Mouse (Mus musculus): ENCODE measurements around the gene Olfr324.

Olfr324 gene

GRCm38 (mm10) chr11:58594814-58595213 lies at the start of gene Olfr324:
Olfr324 (plus strand) TSS chr11:58595114.
- DNase-seq: no peak

GRCm38 (mm10) chr11:58546322-58546721 lies 48.6 kb upstream of the Olfr324 start, which contains the start of gene Olfr329-ps:
Olfr329-ps (minus strand) TSS chr11:58546422.
- no peak for DNase-seq

GRCm38 (mm10) chr11:58555536-58555935 lies 39.4 kb upstream of the Olfr324 start, which contains the start of gene Olfr328:
Olfr328 (minus strand) TSS chr11:58555636.
- DNase-seq: no peak

- no peak for DNase-seq
Observed at GRCm38 (mm10) chr11:58570405-58570804, 24.5 kb upstream of the Olfr324 start, which contains the start of gene Olfr224. Olfr224 (minus strand) TSS chr11:58570553.

- no peak for DNase-seq
Observed at GRCm38 (mm10) chr11:58577430-58577829, 17.5 kb upstream of the Olfr324 start, which contains the start of gene Olfr325. Olfr325 (plus strand) TSS chr11:58577730.

- no peak for DNase-seq
Observed at GRCm38 (mm10) chr11:58578636-58579035, 16.3 kb upstream of the Olfr324 start.

- peak; percentile 3 for DNase-seq
Observed at GRCm38 (mm10) chr11:58587898-58588348, 7.0 kb upstream of the Olfr324 start.

GRCm38 (mm10) chr11:58588620-58589250 lies 6.2 kb upstream of the Olfr324 start:
- DNase-seq: no peak

GRCm38 (mm10) chr11:58597837-58598236 lies 2.9 kb downstream of the Olfr324 start:
- no peak for DNase-seq

- no peak for DNase-seq
Observed at GRCm38 (mm10) chr11:58602062-58602461, 7.1 kb downstream of the Olfr324 start.

GRCm38 (mm10) chr11:58602800-58603560 lies 8.1 kb downstream of the Olfr324 start:
- DNase-seq: no peak

- no peak for DNase-seq
Observed at GRCm38 (mm10) chr11:58604688-58605087, 9.8 kb downstream of the Olfr324 start.

- DNase-seq: no peak
Observed at GRCm38 (mm10) chr11:58605228-58605627, 10.3 kb downstream of the Olfr324 start.

GRCm38 (mm10) chr11:58606177-58606919 lies 11.4 kb downstream of the Olfr324 start:
- no peak for DNase-seq

GRCm38 (mm10) chr11:58607030-58607429 lies 12.1 kb downstream of the Olfr324 start:
- no peak for DNase-seq

- no peak for DNase-seq
Observed at GRCm38 (mm10) chr11:58613359-58613758, 18.4 kb downstream of the Olfr324 start.

GRCm38 (mm10) chr11:58614526-58614925 lies 19.6 kb downstream of the Olfr324 start:
- no peak for DNase-seq

GRCm38 (mm10) chr11:58615975-58616374 lies 21.1 kb downstream of the Olfr324 start, which contains the start of gene 2210407C18Rik:
2210407C18Rik (minus strand) TSS chr11:58616075.
- no peak for DNase-seq

- DNase-seq: no peak
Observed at GRCm38 (mm10) chr11:58618369-58618768, 23.5 kb downstream of the Olfr324 start.

GRCm38 (mm10) chr11:58618793-58619192 lies 23.9 kb downstream of the Olfr324 start:
- no peak for DNase-seq

GRCm38 (mm10) chr11:58626146-58626545 lies 31.2 kb downstream of the Olfr324 start:
- no peak for DNase-seq

- no peak for DNase-seq
Observed at GRCm38 (mm10) chr11:58630401-58630800, 35.5 kb downstream of the Olfr324 start, which contains the start of gene Olfr323. Olfr323 (minus strand) TSS chr11:58630501.

GRCm38 (mm10) chr11:58634878-58635277 lies 40.0 kb downstream of the Olfr324 start:
- no peak for DNase-seq

Data from cerebellum, adult 9-11 months (tissue).